Mouse (Mus musculus) gastrocnemius, postnatal 4 days (tissue): ENCODE data around the gene Syn2. TPM values are rescaled to one million over a fixed set of nuclear protein-coding genes. Genes with fewer than 3 reads are reported as not detected.
A peak's percentile ranks its signal among the peaks of the same experiment; 100 is the strongest.

ENCODE experiments used
- DNase-seq, 2 experiments: peaks; one replicate each; pipeline ENCODE4 v3.0.0; 2021 to 2022; ENCODE audit warnings: low spot score in 2 of 2, mixed read lengths in 2 of 2
- total RNA-seq, 2 experiments: library from RNA; stranded (reverse); gene quantifications; 2 replicates each; pipeline ENCODE4 v1.2.3; 2021

Syn2 gene
- total RNA-seq, 2 experiments from 2014 or later: 2.6 to 3.4 TPM

GRCm38 (mm10) chr6:115241131-115241699 is 106.5 kb downstream of the Syn2 start:
- no peak for DNase-seq

GRCm38 (mm10) chr6:115241939-115242338 is 107.2 kb downstream of the Syn2 start:
- DNase-seq: no peak

- no peak for DNase-seq
Observed at GRCm38 (mm10) chr6:115244222-115244621, 109.5 kb downstream of the Syn2 start.

- DNase-seq: no peak
Observed at GRCm38 (mm10) chr6:115245500-115246058, 110.9 kb downstream of the Syn2 start.

GRCm38 (mm10) chr6:115251531-115251985 is 116.9 kb downstream of the Syn2 start:
- peak in 1 of 2 experiments; percentile 33 for DNase-seq

DNA sequence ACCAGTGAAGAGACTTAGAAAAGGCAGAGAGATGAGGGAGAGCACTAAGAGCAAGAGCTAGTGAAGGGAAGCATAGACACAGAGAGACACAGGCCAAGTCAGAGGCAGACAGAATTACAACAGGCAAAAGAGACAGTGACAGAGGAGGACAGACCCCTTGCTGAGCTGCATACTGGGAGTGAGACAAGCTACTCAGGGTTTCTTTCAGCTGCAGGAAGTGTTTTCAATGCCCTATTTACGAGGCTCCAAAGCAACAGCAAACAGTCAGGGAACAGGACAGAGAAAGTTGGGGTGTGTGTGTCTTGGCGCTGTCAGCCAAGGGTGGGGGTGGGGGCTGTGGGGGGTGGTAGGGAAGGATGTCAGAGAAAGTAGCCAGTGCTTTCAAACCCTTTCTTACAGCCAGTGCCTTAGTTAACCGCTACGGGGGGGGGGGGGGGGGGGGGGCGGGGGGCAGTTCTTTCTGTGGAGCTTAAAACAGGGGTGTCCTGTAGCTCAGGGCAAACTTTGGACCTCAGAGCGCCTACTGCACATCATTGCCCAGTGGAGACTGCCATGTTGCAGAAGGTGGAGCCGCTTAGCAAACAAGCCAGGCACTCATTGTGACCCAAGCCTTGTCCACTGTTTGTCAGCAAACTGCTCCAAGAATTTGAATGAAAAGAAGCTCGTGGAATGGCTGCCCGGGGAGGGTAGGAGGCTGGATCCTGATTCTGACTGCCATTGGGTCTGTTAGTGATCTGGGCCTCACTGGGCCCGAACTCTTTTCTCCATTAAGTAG is 117.6 kb downstream of the Syn2 start, which contains the start of gene Timp4:
Gene Timp4 (minus strand): TSS at position 107 of the 775 bp plus-strand sequence.
- DNase-seq: no peak

DNA sequence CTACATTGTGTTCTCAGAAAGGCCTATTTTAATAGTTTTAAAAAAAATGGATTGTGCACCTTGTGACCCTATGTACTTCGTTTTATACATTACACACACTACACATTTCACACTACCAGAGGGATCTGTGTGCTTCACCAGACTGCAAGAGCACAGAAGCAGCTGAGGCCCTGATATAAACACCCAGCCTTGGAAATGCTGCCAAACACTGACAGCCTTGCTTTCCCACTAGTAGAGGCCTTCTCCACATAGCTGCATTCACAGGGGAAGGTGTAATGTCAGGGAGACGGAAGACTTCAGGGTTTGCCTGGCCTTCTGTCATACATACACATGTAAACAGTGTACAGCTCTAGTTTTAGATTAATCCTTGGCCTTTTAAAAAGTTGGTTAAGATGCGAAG is 120.5 kb downstream of the Syn2 start:
- DNase-seq: no peak

- DNase-seq: no peak
Observed at GRCm38 (mm10) chr6:115260507-115260906, 125.8 kb downstream of the Syn2 start.

DNA sequence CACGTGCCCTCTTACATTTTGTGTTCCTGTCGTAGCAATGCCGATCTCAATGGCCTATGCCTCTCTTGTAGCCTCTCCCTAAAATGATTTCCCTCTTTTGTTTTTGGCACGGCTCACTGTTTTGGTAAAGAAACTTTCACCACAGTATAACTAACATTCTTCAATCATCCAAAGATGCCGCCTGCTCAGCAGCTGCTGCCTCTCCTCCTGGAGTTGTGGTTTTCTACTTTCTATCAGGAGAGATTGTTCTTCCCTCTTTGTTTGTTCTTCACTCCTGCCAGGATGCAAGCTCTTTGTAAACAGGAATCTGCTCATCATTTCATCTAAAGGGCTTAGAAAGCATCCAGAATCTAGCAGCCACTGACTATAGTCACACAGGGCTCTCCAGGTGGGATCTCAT is 132.1 kb downstream of the Syn2 start:
- DNase-seq: no peak

DNA sequence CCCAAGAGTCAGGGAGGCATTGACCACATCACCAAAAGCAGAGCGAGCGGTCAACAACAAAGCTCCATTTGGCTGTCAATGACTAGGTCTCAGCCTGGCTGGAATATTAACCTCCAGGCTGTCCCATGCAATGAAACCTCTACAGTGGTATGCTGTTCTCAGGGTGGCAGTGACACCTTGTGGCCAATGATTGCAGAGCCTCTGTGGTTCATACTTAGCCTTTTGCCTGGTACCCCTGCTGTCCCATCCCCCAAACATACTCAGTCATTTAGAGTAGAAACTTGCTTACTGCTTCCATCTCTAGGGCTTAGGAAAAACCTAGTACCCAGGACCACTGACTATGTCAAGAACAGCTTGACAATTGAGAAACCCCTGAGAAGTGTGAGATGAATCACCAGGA is 133.2 kb downstream of the Syn2 start:
- peak; percentile 39 to 65 for DNase-seq

DNA sequence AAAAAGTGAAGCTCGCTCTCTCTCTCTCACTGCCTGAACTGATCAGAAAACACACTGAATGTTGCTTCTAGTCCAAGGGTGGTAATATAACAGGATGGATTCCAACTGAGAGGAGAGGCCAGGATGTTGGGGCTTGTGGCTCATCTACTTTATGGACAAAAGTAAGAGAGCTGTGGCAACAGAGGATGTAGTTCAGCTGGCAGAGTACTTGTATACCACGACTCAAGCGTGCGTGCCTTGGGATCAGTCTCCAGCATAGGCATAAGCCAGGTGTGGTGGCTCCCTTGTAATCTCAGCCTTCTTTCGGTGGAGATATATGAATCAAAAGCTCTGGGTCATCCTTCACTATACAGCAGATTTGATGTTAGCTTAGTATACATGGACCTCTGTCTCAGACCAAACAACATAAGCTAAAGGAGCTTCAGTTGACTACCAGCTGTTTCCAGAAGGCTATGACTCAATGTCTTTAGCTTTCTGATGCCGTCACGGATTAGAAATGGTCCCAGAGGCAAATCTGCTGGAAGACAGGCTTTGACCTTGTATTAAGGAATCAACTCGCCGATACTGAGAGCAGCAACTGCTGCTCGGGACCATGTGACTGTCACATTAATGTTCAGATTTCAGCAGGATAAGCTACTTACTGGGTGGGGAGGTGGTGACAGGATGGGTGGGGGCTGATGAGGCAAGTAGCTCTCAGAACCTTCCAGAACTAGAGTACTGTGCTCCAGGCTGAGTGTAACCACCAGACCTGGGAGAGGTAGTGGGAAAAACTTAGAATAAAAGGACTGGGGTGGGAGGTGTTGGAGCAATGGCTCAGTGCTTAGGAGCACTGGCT is 134.1 kb downstream of the Syn2 start:
- DNase-seq: no peak

- no peak for DNase-seq
Observed at GRCm38 (mm10) chr6:115269561-115269960, 134.9 kb downstream of the Syn2 start.

DNA sequence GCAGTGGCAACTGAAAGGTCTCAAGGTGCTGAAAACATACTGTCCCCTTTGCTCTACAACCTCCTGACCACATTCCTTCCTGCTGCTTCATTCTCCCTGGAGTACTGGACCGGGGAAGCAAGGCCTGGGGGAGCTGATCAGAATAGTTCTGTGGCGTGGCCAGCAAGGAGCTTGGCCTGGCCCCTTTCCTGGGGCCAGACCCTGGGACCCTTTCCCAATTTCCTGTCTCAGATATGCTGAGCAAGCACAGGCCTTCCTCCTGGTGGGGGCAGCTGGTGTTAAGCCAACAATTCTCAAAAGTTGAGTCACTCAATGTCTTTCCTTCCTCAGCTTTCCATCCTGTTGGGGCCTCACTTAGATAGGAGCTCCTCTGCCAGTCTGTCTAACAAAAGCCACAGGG is 135.4 kb downstream of the Syn2 start:
- DNase-seq: no peak

DNA sequence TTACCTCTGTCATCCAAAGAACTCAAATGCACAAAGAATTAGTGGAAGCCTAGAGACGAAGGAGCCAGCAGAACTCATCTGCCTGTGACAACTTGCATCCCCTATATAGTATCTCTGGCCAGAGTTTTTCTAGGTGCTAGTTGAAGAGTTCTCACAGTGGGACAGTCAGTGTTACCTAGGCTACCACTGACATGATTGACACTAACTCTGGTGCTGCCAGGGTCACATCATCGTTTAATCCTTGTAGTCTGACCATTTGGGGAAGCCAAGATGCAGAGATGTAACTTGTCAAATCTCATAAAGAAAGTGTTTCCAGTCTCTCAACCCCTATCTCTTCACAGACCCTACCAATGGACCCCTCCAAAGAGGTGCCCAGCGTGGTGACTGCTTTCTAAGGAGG is 136.6 kb downstream of the Syn2 start:
- no peak for DNase-seq

- DNase-seq: peak in 1 of 2 experiments; percentile 34
Observed at GRCm38 (mm10) chr6:115271866-115272271, 137.2 kb downstream of the Syn2 start.

DNA sequence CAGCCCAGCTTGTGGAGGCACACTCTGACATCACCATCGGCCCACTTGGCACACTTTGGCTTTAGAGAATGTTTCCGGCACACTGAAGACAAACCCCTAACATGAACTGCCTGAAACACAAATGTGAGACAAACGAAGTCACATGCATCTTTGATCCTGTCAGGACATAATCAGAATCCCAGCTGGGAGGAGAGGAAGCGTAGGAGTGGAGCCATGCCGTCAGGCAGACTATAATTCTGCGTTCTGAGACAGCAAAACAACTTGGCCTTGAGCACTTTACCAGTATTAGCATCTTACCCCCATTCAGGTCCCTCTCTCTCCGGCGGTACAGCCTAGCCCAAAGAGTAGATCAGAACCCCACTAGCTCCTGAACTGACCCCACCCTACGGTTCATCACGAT is 138.6 kb downstream of the Syn2 start:
- DNase-seq: no peak

DNA sequence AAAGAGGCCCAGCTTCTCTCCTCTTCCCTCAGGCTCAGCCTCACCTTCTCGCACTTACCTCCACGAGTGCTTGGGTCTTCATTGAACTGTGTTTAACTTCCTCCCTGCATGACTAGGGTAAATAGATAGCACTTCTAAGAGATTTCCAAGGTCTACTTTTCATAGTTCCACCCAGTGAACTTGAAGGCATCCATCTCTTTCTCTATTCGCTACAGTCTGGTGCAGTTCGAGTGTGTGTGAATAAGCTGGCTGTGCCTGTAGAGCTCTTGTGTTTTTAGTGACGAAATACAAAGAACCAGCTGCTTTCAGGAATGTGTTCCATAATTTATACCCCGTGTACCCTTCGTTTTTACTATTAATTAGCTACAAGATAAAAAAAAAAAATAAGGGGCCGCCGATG is 140.0 kb downstream of the Syn2 start:
- no peak for DNase-seq

GRCm38 (mm10) chr6:115275116-115275815 is 140.6 kb downstream of the Syn2 start:
- no peak for DNase-seq

DNA sequence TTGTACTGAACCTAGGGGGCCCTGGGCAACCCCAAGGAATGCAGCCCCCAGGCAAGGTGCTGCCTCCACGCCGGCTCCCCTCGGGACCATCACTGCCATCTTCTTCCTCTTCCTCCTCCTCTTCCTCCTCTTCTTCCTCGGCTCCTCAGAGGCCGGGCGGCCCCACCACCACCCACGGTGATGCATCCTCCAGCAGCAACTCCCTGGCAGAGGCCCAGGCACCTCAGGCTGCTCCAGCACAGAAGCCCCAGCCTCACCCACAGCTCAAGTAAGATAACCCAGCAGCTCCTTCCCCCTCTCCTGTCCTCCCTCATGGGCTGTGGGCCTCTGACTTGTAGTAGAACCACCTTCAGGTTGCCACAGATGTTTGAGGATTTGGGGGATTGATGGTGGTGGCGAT is 143.4 kb downstream of the Syn2 start:
- no peak for DNase-seq

DNA sequence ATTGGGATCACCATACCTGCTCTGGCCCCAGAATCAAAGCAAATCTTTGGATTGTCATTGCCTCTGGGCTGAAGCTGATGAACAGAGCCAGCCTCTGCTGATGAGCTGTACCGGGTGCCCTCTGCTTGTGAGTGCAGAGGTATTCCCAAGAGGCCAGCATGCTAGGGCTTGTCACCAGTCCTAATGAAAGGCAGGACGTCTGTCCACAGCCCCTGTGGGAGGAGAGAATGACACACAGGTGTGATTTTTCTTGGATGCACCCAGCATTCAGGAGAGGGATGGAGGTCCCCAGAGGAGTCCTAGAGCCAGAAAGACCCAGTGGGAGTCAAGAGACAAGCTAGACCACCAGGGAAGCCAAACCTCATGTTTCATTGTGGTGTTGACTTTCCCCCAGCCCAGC is 144.9 kb downstream of the Syn2 start:
- DNase-seq: no peak

DNA sequence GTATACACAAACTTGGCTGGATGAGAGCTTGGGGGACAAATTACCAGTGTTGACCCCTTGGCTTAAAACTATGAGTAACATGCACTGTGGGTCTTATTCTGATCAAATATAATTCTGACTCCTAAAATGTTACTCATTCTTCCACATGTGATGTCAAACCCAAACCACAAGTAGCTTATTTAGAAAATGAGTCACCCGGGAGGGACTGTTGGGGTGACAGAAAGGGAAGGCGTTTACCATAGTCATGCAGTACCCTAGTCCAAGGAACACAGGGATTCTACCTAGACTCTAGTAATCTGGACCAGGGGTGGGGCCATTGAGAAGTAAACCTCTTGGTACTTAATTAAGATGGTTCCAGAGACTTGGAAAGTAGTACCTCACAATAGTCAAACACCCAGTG is 149.5 kb downstream of the Syn2 start:
- DNase-seq: no peak
